Mouse (Mus musculus): ENCODE measurements at regions not wholly inside any gene's neighbourhood (a gene's known extent, or its start where the extent isn't known, plus 50 kb on each side); places are given as distances from the start of the nearest gene placed in this dataset.
A peak's percentile ranks its signal among the peaks of the same experiment; 100 is the strongest.

DNA sequence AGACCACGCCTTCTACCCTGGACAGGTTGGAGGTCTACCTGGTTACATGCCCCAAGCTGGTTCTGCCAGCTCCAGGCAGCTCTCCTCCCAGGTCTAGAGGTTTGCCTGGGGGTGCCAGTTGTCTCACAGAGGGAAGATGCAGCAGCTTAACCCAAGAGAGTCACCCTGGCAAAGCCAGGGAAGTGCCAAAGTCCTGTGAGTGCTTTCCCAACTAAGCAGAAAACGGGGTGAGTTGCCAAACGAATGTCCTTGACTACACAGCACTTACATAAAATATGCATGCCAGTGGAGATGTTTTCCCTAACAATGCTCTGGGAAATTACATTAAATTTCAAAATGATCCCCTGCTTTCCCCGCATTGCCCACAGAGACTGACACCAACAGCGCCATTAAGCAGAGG lies 441.9 kb upstream of the Mgmt start:
- Histone ChIP-seq H3K9me3 (replicated peaks) (no peaks in the 10 kb centered on the region), H3K27ac (no peak overlapping the region), H3K4me3 (no peak overlapping the region), H3K27me3 (ENCODE audit: low read depth, poor library complexity, severe bottlenecking) (peaks cover 27% of the 10 kb centered on the region; the same call in 1 of the 2 replicates), H3K4me1 (peaks cover 46% of the 10 kb centered on the region), H3K36me3 (no peaks in the 10 kb centered on the region)
- DNase-seq (ENCODE audit: low spot score) = no peak
- 74% methylated on average over 5 of the region's 5 CpGs for WGBS

DNA sequence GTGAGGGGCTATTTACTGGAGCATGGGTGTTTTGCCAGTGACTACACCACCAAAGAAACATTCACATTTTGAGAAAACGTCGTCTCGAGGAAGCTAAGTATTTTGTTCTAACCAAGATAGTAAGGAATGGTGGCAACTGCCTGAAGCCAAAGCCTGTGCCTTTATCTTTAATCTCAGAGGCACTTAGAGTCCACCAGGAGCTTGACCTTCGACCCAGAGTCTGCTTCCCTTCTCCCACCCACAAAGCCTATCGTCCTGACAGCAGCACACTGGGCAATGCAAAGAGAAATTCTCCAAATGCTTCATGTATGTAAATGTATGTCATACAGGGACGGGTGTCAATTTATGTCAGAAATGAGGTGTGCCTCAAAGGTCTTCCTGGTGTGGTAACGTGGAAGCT lies 437.2 kb upstream of the Mgmt start:
- Histone ChIP-seq H3K27me3 (ENCODE audit: low read depth, poor library complexity, severe bottlenecking) (peaks cover 31% of the 10 kb centered on the region; the same call in 1 of the 2 replicates), H3K36me3 (no peaks in the 10 kb centered on the region), H3K27ac (no peak overlapping the region), H3K4me1 (peaks cover 44% of the 10 kb centered on the region), H3K9me3 (replicated peaks) (no peaks in the 10 kb centered on the region), H3K4me3 (no peak overlapping the region)
- no peak for DNase-seq (ENCODE audit: low spot score)
- 38% methylated on average over 7 of the region's 7 CpGs for WGBS

DNA sequence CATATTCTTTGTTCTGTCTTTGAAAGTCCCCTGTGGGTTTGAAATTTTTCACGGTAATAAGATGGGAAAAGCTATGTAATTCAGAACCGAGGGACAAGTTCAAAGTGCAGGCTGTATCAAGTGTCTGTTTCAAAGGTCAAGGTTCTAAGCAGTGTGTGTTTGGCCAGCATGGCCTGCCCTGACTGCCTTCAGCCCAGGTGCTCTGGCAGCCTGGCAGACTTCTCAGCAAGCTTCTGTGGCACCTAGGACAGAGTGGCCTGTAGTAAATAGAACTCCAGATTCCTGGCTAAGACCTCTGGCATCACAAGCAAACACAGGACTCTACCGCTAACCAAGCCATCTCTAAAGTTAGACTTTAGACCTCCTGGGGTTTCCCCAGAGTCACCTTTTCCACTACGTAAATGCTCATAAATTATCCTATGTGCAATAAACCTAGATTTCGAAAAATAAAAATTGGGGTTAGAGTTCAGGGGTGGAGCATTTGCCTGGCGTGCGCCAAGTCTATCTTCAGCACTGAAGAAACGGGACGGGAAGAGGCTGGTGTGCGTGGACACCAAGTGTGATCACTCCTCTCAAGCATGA lies 436.5 kb upstream of the Mgmt start:
- peaks cover 40% of the 10 kb centered on the region for H3K4me1 ChIP-seq
- WGBS = 76% methylated on average over 10 of the region's 10 CpGs
- no peak overlapping the region for H3K27ac ChIP-seq
- H3K4me3 ChIP-seq = no peak overlapping the region
- H3K36me3 ChIP-seq = no peaks in the 10 kb centered on the region
- no peak for DNase-seq (ENCODE audit: low spot score)
- H3K9me3 ChIP-seq (replicated peaks) = no peaks in the 10 kb centered on the region
- peaks cover 39% of the 10 kb centered on the region; the same call in 1 of the 2 replicates for H3K27me3 ChIP-seq (ENCODE audit: low read depth, poor library complexity, severe bottlenecking)

DNA sequence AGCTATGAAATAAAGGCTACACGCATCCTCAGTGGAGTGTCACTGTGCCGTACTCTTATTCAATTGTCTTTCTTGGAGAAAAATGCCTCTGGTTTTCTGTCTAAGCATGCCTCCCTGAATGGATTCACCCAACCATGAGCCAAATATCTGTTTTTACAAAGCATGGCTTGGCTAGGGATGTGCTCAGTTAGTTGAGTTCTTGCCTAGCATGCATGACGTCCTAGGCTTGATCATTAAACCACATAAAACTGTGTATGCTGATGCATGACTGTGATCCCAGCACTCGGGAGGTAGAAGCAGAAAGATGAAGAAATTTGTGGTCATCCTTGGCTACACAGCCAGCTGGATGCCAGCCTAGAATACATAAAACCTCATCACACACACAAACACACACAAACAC lies 417.3 kb upstream of the Mgmt start:
- no peaks in the 10 kb centered on the region for H3K9me3 ChIP-seq (replicated peaks)
- H3K4me1 ChIP-seq = peaks cover 33% of the 10 kb centered on the region
- peaks cover 7% of the 10 kb centered on the region for H3K27me3 ChIP-seq (ENCODE audit: low read depth, poor library complexity, severe bottlenecking)
- DNase-seq (ENCODE audit: low spot score) = no peak
- H3K4me3 ChIP-seq = no peak overlapping the region
- 94% methylated on average over 4 of the region's 4 CpGs for WGBS
- H3K27ac ChIP-seq = no peak overlapping the region
- no peaks in the 10 kb centered on the region for H3K36me3 ChIP-seq

DNA sequence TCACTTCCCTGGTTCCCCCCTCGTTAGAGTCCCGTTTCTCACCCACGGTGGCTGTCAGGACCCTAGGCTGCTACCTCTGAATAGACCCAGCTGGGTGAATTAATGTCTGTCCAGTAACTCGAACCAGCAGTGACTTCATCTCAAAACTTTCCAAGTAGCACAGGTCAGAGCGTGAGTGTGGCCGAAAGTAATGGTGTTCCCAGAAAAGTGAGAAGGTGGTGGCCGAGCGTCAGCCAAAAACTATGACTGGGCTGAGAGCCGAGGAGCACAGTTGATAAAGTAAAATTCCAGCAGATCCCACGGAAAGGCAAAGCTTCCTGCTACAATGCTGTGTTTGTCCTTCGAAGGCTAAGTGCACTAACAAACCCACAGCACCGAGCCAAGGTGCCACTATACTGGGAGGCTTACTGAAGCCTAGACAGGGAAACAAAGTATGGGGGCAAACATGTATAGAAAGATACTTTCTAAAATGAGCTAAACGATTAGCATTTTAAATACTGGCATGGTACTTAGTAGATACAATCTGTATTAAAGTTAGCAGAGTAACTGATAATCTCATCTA lies 413.7 kb upstream of the Mgmt start:
- peaks cover 13% of the 10 kb centered on the region for H3K27me3 ChIP-seq (ENCODE audit: low read depth, poor library complexity, severe bottlenecking)
- peaks cover 48% of the 10 kb centered on the region for H3K4me1 ChIP-seq
- H3K9me3 ChIP-seq (replicated peaks) = no peaks in the 10 kb centered on the region
- H3K27ac ChIP-seq = peak overlapping the region; percentile 72; the same call in 1 of the 2 replicates
- WGBS = 50% methylated on average over 13 of the region's 13 CpGs
- H3K4me3 ChIP-seq = no peak overlapping the region
- DNase-seq (ENCODE audit: low spot score) = no peak
- no peaks in the 10 kb centered on the region for H3K36me3 ChIP-seq

DNA sequence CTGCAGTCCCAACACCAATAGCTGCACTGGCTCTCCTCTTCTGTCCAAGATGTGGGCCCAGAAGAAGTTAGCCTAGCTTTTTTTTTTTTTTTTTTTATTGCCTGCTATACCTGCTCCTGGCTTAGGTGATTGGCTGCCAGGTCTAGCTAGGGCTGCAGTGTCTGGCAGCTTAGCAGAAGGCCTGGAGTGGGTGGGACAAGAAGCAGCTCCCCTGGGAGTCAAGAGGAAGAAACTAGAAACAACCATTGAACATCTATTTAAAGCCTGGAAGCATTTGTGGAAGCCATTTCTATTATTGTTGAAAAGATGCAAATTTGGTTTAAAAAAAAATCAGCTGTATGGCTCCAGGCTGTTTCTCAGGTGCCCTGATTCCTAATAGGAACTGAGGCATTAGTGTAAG lies 411.2 kb upstream of the Mgmt start:
- Histone ChIP-seq H3K36me3 (no peaks in the 10 kb centered on the region), H3K4me3 (no peak overlapping the region), H3K27ac (no peak overlapping the region), H3K9me3 (replicated peaks) (no peaks in the 10 kb centered on the region), H3K4me1 (peaks cover 72% of the 10 kb centered on the region), H3K27me3 (ENCODE audit: low read depth, poor library complexity, severe bottlenecking) (peaks cover 20% of the 10 kb centered on the region)
- no peak for DNase-seq (ENCODE audit: low spot score)

DNA sequence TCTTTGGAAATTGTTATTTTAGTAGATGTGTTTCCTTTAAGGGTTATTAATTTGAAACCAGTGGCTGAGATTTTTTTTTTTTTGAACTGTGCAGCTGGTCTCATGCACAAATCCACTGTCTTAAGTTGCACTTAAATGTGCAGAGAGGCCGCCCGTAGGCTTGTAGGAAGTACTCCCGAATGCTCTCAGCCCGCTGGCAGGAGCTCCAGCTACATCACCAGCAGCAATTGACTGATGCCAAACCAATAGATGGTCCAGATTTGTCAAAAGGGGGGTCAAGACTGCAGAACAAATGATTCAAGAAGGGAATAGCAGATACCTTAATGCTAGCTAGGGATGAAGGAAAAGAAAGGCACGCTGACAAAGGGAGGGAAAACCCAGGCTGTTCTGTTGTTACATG lies 406.9 kb upstream of the Mgmt start:
- Histone ChIP-seq H3K27me3 (ENCODE audit: low read depth, poor library complexity, severe bottlenecking) (peaks cover 26% of the 10 kb centered on the region), H3K4me3 (no peak overlapping the region), H3K27ac (peak overlapping the region; percentile 1; the same call in 1 of the 2 replicates), H3K4me1 (peaks cover 75% of the 10 kb centered on the region), H3K9me3 (replicated peaks) (no peaks in the 10 kb centered on the region), H3K36me3 (no peaks in the 10 kb centered on the region)
- WGBS = 66% methylated on average over 5 of the region's 5 CpGs
- DNase-seq (ENCODE audit: low spot score) = no peak

DNA sequence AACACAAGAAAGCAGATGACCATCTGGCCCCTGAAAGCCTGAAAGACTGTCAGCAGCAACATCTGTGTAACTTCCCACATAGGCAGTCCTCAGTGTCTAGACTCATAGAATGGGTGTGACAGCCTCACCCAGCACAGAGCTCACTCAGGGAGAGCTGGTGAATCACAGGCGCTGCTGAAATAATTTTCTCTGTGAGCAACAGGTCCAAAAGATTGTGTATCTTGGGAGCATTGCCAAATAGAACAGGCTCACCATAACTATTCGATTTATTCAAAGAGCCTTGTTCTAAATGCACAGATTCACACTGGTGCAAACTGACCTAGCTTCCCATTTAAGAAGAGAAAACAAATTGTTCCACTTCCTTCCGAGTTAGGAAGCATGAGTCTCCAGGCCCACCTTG lies 399.6 kb upstream of the Mgmt start:
- WGBS = 81% methylated on average over 3 of the region's 3 CpGs
- Histone ChIP-seq H3K9me3 (replicated peaks) (no peaks in the 10 kb centered on the region), H3K4me3 (no peak overlapping the region), H3K4me1 (peaks cover 72% of the 10 kb centered on the region), H3K36me3 (no peaks in the 10 kb centered on the region), H3K27me3 (ENCODE audit: low read depth, poor library complexity, severe bottlenecking) (peaks cover 58% of the 10 kb centered on the region), H3K27ac (no peak overlapping the region)
- no peak for DNase-seq (ENCODE audit: low spot score)

DNA sequence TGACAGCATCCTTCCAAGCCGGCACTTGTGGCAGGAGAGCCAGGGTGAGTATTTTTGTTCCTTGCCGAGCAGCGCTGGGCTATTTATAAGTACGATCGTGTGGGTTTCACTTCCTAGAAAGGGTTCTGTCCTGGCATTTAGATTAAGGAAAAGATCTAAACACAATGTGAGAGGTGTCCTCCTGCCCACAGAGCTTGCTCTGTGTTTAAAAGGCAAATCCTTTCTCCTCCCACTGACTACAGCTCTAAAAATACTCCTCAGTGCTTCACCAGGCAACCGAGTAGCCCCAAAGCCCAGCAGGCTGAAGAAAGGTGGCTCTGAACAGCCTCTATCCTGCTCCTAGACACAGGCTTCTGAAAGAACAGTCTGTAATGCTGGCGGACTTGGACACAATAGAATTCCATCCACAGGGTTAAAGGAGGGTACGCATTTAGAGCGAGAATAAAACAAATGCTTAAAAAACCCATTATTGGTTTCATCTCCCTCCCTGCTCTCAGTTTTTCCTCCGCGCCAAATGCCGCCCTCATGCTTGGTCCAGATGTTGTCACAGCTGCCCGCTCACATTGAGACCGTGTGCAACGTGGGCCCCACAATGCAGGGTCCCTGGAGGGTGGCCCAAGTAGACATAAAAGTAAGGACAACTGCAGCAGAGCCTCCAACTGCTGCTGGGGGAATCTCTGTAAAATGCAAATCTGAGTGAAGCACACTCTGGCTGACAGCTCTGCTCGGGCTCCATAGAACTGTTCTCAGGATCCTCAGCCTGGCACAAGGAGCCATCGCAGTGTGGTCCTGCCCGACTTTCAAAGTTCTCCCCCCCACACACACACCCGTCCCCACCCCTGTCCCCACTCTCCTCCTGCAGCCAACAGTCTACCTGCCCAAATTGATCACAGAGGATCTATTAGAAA lies 397.8 kb upstream of the Mgmt start:
- DNase-seq (ENCODE audit: low spot score) = no peak
- Histone ChIP-seq H3K27me3 (ENCODE audit: low read depth, poor library complexity, severe bottlenecking) (peaks cover 47% of the 10 kb centered on the region), H3K36me3 (no peaks in the 10 kb centered on the region), H3K9me3 (replicated peaks) (no peaks in the 10 kb centered on the region), H3K4me3 (no peak overlapping the region), H3K4me1 (peaks cover 72% of the 10 kb centered on the region), H3K27ac (peak overlapping the region; percentile 76)
- WGBS = 63% methylated on average over 19 of the region's 19 CpGs

DNA sequence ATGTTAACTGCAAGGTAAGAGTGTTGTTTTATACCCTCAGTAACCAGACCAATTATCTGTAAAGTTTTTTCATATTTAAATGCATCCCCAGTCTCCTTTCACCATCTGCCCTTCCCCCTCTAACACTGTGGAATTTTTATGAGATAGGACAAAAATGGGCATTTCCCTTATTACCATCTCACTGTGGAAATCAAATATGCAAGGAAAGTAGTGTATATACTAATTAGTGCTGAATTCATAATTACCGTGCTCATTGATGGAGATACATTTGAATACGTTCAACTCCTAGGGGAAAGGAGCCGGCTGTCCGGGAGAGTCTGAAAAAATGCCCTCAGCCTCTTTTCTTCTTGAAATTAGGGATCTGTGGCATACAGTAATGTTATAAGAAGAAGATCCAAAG lies 394.4 kb upstream of the Mgmt start:
- peaks cover 90% of the 10 kb centered on the region for H3K4me1 ChIP-seq
- H3K4me3 ChIP-seq = no peak overlapping the region
- no peak for DNase-seq (ENCODE audit: low spot score)
- no peaks in the 10 kb centered on the region for H3K9me3 ChIP-seq (replicated peaks)
- H3K27me3 ChIP-seq (ENCODE audit: low read depth, poor library complexity, severe bottlenecking) = peaks cover 38% of the 10 kb centered on the region
- H3K27ac ChIP-seq = no peak overlapping the region
- H3K36me3 ChIP-seq = no peaks in the 10 kb centered on the region
- 83% methylated on average over 4 of the region's 4 CpGs for WGBS

DNA sequence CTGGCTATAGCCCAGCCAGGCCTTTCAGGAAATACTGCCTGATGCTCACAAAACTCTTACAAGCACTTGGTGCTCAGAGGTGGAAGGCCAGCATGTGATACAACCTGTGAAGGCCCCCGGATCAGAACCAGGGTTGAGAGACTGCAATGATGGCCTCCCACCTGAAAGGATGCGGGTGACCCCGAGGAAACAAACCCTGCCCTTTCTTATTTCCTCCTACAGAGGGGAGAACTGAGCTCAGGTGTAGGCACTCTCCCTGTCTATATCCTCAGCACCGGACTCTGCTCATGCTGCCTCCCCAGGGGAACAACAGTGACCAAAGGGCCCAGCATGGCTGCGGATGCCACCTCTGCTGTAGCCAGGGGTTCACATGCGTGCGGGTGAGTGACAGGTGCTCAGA lies 393.3 kb upstream of the Mgmt start:
- peaks cover 33% of the 10 kb centered on the region for H3K27me3 ChIP-seq (ENCODE audit: low read depth, poor library complexity, severe bottlenecking)
- 90% methylated on average over 7 of the region's 7 CpGs for WGBS
- no peaks in the 10 kb centered on the region for H3K9me3 ChIP-seq (replicated peaks)
- H3K27ac ChIP-seq = peak overlapping the region; percentile 69; the same call in 1 of the 2 replicates
- H3K4me1 ChIP-seq = peaks cover 87% of the 10 kb centered on the region
- DNase-seq (ENCODE audit: low spot score) = no peak
- H3K36me3 ChIP-seq = no peaks in the 10 kb centered on the region
- H3K4me3 ChIP-seq = no peak overlapping the region

DNA sequence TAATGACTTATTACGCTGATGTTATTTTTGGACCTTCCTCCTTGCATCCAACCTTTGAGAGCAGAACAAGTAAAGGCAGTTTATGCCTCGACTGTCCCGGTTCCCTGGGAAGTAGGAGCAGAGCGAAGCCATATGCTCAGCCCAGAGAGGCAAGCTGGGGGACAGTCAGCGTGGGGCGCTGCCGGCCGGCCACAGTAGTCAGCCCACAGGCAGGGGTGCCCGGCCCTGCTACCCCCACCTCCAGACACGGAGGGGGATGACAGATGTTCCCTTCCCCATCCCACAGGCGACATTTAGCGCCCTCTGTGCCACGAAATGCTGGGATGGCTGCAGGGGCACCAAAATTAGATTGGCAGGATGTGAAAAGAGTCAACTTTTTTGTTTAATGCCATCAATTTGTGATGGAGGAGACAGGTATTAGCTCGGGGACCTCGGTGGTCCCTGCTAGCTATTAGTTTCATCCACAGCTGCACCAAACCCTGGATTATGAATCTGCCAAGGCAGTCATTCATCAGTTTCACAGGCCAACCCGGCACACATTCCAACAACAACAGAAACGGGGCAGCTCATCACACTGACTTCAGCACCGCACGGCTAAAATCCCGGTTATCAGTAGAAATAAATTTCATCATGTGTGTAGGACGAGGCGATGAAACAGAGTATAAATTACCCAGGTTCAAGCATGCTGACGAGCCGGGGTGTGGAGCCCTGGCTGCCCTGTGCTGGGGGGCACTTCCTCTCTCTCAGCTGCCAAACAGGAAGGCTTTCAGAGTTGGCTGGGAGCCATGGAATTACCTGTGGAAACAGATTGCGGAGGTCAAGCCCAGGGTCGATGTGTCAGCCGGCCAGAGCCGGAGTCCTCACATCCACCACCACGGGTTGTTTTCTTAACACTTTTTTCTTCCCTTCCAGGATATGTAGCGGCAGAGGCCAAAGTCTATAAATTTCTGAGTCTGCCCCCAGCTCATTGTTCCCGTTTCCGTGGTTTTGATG lies 392.3 kb upstream of the Mgmt start:
- WGBS = 36% methylated on average over 32 of the region's 32 CpGs
- peak overlapping the region; percentile 26 for H3K4me3 ChIP-seq
- peaks cover 26% of the 10 kb centered on the region for H3K27me3 ChIP-seq (ENCODE audit: low read depth, poor library complexity, severe bottlenecking)
- peak overlapping the region; percentile 69 for H3K27ac ChIP-seq
- H3K9me3 ChIP-seq (replicated peaks) = no peaks in the 10 kb centered on the region
- H3K36me3 ChIP-seq = no peaks in the 10 kb centered on the region
- peaks cover 77% of the 10 kb centered on the region for H3K4me1 ChIP-seq
- peak; percentile 78 for DNase-seq (ENCODE audit: low spot score)

All from limb, embryonic 10.5 days (tissue).